Mouse (Mus musculus) right cerebral cortex, adult 2 months (tissue): ENCODE measurements around the gene Pold2.
"Not testable (repeated sequence)": the region's sequence is repeated elsewhere in the genome, so short reads cannot be mapped to it uniquely, and the experiment has no call there.

Experiments
- DNase-seq, 2 experiments: peaks; one replicate each; pipeline ENCODE4 v3.0.0; 2021 to 2022; ENCODE audit warnings: low spot score in 2 of 2

Gene Pold2

DNA sequence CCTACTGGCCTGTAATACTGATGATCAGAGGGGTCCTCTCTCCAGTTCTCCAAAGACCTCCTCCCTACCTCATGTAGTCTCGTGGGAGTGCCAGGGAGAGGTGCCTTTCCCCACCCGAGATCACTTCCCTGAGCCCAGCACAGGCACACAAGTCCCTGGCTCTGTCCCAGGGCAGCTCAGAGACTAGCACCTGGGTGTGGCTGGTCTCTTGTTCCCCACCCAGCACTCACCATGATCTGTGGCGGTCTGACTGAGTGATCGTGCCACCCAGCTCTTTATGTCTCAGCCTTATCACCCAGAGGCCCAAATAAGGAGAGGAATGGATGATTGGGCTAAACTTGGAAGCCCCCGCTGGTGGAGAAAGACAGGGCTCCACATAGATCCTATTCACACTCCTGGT lies 20.4 kb upstream of the Pold2 start, which contains the start of gene Myl7:
Gene Myl7, minus strand, starts transcription at position 252 of the 400 bp plus-strand sequence.
- no peak for DNase-seq

GRCm38 (mm10) chr11:5897839-5898238 lies 19.7 kb upstream of the Pold2 start:
- no peak for DNase-seq

DNA sequence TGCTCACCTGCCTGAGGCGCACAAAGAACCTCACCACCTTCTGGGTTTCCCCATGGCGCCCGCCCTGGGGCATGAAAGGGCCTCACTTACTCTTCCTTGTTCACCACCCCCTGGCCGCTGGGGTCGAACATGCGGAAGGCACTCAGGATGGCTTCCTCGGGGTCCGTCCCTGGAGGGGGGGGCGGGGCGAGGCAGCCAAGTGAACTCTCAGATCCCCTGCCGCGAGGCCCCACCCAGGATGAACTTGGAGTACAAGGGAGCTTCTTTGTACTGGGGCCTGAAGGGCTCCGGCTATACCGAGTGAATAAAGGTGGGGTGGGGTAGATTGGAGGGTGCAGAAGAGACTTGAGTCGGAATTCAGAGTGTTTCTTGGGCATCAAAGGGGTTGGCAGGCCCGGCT lies 19.1 kb upstream of the Pold2 start:
- DNase-seq: no peak

DNA sequence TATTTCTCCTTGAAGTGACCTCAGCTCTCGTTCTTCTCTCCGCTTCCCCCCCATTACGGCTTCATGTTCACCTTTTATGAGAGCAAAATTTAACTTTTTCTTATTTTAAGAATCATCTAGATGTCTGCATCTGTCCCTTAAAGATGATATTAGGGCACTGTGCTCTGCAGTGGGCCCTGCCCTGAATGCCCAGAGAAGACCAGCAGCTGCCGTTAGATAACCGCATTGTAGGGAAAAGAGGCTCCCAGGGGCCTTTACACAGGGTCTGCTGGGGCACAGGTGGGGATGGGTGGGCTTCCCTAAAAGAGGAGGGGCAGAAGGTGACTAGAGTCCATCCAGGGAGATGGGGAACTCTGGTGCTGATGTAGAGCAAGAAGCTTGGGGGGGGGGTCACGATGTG lies 15.7 kb upstream of the Pold2 start:
- DNase-seq: no peak

GRCm38 (mm10) chr11:5892810-5893368 lies 14.8 kb upstream of the Pold2 start:
- DNase-seq: no peak

- DNase-seq: no peak
These were observed 14.1 kb upstream of the Pold2 start for GRCm38 (mm10) chr11:5892151-5892591.

DNA sequence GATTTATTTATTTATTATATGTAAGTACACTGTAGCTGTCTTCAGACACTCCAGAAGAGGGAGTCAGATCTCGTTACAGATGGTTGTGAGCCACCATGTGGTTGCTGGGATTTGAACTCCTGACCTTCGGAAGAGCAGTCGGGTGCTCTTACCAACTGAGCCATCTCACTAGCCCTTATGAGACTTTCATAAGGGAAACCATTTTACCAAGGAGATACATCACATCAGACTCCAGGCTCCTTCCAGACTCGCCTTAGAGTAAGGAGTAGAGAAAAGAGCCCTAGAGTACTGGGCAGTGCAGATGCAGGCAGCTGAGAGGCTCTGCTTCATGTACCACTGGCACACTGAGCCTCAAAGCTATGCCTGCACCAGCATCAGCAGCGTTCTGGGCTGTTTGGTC lies 10.5 kb upstream of the Pold2 start:
- not testable (repeated sequence) for DNase-seq

DNA sequence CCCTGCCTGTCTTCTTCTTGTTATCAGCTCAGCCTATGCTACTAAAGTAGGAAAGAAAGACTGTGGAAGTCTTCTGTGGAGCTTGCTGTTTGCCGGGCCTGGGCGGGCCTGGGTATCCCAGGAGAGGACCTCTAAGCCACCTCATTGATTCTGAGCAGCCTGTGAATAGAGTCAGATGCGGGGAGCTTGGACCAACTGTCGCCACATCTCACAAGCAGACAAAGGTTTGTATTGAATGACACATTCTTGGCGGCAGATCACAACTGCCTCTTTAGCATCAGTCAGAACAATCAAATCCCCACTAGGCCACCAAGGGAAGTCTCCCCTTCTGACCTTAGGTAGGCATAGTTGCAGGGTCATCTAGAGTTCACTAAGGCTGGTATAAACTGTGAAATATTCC lies 9.2 kb upstream of the Pold2 start:
- no peak for DNase-seq

DNA sequence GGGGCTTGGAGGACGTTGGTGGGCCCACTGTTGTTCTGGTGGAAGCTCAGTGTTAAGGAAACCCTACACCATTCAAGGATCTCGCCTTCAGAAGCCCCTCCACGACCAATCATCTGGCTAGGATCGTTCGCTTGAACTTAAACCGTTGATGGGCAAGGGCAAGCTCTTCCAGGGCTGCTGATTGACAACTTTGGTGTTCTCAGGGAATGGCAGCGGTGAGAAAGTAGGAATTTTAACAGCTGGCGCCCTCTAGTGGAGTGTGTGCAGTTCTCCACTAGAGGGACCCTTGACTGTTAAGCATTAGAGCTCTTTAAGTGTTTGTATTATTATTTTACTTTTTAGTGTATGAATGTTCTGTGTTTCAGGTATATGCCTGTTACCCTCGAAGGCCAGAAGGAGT lies 8.1 kb upstream of the Pold2 start:
- peak; percentile 59 to 79 for DNase-seq

GRCm38 (mm10) chr11:5882518-5882917 lies 4.4 kb upstream of the Pold2 start:
- no peak for DNase-seq

DNA sequence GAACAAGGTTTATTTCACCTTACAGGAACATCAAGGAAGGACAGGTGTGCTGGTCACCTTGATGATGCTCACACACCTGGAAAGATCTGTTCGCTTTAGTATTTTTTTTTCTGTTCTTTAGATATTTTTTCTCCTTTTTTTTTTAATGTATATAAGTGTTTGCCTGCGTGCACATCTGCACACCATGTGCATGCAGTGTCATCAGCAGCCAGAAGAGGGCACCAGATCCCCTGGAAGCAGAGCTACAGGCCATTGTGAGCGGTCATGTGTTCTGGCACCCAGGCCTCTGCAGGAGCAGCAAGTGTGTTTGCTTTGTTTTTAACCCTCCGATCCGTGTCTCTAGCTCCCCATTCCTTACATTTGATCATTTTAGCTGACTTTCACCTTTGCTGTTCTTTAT lies 1.8 kb upstream of the Pold2 start:
- peak; percentile 50 to 52 for DNase-seq

- no peak for DNase-seq
These were observed 569 bp upstream of the Pold2 start for GRCm38 (mm10) chr11:5878661-5879060.

DNA sequence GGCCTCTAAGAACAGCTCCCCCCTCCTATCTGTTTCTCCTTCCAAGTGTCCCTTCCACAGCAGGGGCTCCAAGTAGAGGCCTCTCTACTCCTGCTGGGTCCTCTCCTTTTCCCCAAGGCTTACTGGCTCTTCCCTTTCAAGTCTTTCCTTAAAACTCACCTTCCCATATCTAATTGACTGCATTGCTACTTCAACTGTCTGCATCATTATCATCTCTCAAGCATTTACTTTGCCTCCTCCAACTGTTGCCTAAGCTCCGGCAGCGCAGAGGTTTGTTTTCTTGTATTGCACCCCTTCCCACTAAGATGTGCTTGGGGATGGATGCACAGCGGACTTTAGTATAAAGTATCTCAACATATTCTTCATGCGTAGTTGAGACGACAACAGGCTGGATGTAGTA lies 671 bp downstream of the Pold2 start:
- no peak for DNase-seq

GRCm38 (mm10) chr11:5873192-5873591 lies 4.9 kb downstream of the Pold2 start:
- DNase-seq: no peak

- DNase-seq: no peak
These were observed 5.4 kb downstream of the Pold2 start for GRCm38 (mm10) chr11:5872707-5873106.

DNA sequence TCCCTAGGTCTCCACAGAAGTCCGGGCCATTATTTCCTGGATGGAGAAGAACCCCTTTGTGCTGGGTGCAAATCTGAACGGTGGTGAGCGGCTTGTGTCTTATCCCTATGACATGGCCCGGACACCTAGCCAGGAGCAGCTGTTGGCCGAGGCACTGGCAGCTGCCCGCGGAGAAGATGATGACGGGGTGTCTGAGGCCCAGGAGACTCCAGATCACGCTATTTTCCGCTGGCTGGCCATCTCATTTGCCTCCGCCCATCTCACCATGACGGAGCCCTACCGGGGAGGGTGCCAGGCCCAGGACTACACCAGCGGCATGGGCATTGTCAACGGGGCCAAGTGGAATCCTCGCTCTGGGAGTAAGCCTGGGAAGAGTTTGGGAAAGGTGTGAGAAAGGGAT lies 8.0 kb downstream of the Pold2 start:
- no peak for DNase-seq

DNA sequence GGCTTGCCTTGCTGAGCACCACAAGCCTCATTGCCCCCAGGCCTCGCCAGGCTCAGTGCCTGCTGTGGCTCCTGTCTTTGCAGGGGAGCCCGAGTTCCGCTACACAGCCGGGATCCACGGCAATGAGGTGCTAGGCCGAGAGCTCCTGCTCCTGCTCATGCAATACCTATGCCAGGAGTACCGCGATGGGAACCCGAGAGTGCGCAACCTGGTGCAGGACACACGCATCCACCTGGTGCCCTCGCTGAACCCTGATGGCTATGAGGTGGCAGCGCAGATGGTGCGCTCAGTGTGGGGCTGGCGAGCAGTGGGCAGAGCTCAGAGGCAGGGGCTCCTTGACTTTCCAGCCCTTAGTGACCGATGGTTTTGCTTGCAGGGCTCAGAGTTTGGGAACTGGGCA lies 8.8 kb downstream of the Pold2 start:
- no peak for DNase-seq

DNA sequence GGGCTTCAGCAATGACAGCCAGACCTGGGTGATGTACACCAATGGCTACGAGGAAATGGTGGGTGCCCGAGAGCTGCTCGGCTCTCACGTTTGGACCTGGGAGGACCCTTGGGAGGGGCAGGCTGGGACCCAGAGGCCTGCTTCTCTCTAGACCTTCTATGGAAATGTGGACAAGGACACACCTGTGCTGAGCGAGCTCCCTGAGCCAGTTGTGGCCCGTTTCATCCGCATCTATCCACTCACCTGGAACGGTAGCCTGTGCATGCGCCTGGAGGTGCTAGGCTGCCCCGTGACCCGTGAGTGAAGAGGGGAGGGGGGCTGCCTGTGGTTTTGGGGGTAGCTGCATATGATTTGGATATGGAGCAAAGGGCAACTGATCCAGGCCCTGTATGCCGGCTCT lies 9.8 kb downstream of the Pold2 start:
- DNase-seq: no peak

GRCm38 (mm10) chr11:5867196-5867595 lies 10.9 kb downstream of the Pold2 start:
- DNase-seq: no peak

DNA sequence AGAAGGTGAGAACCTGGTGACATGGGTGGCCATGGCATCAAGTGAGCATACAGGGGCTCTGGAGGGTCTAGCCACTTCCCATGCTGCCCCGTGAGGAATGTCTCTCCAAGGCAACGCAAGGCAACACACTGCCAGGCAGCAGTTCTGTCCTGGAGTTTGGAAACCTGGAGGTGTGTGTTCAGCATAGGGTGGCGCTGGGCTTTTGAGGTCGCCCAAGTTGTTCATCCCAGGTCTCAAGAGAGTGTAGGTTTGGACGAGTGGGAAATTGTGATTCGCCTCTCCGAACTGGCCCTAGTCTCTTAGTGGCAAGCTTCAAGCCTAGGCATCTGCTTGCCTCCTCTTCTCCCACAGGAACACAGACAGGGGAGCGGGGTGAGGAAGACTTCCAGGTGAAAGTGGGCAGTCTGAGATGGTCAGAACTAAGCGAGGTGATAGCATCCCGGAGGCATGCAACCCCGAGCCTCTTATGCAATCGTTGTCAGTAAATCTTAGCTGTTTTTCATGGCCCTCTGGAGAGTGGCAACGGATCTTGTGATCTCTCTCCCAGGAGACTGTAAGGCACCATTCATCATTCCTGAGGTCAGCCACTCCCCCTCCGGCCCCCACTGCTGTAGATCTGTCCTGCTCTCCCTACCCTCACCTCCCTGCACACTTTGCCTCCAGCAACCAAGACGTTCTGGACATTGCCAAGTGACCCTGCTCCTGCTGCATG lies 15.5 kb downstream of the Pold2 start:
- DNase-seq: no peak

DNA sequence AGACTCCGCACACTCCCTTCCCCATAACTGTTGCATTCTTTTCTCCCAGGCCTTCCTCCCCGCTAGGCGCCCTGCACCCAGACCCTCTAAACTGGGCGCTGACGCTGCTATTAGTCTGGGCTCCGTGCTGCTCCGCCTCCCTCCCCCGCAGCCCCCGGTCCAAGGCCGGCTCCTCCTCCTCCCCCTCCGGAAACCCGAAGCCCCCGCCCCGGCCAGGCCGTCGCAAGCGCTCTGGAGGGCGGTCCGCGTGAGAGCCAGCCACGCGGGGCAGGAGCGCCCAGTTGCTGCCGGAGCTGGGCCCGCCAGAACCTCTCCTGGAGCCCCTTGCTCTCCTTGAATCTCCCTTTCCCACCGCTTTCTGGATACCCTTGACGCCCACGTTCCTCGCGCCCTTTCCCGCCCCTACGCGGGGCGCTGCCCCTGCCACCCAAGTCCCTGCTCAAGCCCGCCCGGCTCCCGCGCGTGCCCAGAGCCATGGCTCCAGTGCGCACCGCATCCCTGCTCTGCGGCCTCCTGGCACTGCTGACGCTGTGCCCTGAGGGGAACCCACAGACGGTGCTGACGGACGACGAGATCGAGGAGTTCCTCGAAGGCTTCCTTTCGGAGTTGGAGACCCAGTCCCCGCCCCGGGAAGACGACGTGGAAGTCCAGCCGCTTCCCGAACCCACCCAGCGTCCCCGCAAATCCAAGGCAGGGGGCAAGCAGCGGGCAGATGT lies 16.3 kb downstream of the Pold2 start, which contains the start of gene Aebp1:
Gene Aebp1, plus strand, starts transcription at position 270 of the 716 bp plus-strand sequence.
- DNase-seq: no peak

DNA sequence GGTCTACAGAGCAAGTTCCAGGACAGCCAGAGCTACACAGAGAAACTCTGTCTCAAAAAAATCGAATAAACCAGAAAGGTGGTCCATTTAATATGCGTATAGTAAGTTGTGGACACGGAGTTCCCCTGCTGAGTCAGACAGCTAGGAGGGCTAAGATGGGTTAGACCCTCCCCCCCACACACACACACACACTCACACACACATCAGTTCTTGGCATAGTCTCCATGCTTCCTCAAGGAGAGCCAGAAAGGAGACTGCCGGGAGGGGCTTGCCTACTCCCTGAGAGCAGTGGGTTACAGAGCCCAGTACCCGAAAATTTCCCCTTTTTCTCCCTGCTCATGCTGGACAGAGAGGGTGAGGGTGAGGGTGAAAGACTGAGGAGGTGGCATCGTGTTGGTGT lies 17.5 kb downstream of the Pold2 start:
- DNase-seq: no peak
